Mouse (Mus musculus) granulocyte monocyte progenitor cell, adult 5-6 weeks (primary cell): ENCODE measurements around the gene Gm6217. TPM values are rescaled to one million over a fixed set of nuclear protein-coding genes. Genes with fewer than 3 reads are reported as not detected.
"Not testable (repeated sequence)": the region's sequence is repeated elsewhere in the genome, so short reads cannot be mapped to it uniquely, and the experiment has no call there.

Source experiments
- ATAC-seq: replicated peaks from 2 replicates; pipeline ENCODE4 v1.8.0; 2016; ENCODE audit warnings: mild to moderate bottlenecking, moderate TSS enrichment, inconsistent platforms; ENCODE audit not compliant: poor library complexity, severe bottlenecking
- total RNA-seq, 2 experiments: library from RNA; stranded (forward) in 1 of 2; stranded (reverse) in 1 of 2; fragments of 200-712, 200-1000 nt in 1 of 2; fragments of >200 nt in 1 of 2; fragmentation: Nextera tagmentation in 1 of 2; gene quantifications; 2 replicates each; pipeline ENCODE4 v1.2.3; 2014 to 2017

Gm6217 gene
- total RNA-seq (2014; fragmentation: Nextera tagmentation) (not detected in 2 replicates), total RNA-seq (2017) (not detected in 2 replicates)

DNA sequence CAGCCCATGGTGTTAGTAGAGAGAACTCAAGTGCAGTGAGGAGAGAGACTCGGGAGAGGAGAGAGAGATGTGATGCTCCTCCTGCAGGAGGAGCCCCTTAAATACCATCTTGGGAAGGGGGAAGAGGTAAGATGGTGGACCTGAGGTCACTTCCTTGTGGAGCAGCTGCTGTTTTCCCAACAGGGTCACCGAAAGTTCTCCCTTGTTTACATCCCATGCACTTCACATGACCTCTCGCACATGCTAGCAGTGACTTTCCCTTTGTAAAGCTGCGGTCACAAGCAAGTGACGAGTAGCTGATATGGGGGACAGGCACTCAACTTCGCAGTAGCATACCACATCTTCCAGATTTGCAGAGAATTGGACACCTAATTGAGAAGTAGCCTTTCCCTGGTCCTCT lies at the start of gene Gm6217:
Gene Gm6217 (minus strand): TSS at position 74 of the 400 bp plus-strand sequence.
- ATAC-seq: not testable (repeated sequence)

DNA sequence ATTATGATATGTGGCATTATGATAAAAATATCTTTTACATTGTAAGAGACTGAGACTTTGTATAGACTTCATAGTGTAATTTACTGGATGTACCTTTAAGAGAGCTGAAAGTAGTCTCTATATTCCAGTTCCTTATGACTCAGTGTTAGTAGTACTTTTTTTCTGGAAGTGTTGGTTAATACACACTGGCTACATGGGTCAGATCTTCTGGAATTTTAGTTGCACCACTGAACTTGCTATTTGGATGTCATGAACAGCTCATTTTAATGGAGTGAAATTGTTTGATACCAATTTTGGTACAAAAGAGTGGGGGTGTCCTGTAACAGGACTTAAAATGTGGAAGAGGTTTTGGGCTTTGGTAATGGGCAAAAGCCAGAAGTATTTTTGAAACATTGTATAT lies 46.6 kb upstream of the Gm6217 start:
- ATAC-seq: no peak

DNA sequence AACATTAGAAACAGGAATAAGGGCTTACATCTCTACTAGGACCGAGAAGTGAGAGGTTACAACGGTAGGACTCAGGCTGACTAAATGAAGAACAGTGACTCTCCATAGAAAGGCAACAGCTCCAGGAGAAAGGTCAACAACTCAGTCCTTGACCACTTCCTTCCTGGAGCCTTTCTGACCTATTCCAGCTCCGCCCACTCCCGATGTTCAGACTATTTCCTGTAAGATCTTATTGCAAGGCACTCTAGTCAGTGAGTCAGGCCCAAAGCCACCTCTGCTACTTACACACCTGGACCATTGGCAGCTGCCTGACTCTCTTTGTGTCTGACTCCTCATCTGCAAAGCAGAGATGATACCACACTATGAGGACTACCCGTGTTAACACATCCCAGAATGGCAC lies 44.6 kb upstream of the Gm6217 start:
- no peak for ATAC-seq

DNA sequence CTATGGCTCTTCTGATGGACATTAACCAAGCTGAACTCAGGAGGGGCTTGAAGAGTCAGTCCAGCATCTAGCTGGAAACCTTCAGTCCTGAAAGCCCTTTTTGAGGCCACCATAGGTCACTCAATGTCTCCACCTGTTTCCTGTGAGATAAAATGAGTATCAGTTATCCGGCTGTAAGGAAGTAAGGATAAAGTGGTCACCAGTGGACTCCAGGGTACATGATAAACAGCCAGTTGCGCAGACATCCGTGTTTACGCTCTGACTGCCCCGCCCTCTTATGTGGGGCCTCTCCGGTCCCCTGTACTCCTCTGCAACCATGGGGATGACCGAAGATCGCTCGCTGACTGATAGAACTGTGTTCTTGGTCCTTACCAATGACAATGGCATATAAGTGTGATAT lies 43.1 kb upstream of the Gm6217 start:
- ATAC-seq: no peak

DNA sequence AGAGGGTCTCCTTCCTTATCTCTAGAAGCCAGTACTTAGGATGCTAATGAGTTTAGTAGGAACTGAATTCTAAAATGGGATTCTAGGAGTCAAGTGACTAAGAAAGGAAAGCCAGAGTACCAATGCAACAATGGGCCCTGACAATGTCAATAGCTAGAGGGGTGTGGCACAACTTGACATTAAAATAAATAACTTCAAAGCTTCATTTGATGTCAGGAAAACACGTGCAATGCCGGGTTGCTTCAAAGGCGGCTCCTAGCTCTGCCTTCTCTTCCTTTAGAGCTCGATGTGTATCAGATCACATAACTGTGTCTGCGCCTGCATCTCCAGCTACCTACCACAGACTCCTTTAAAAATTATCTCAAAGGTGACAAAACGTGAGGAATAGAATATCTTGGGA lies 42.7 kb upstream of the Gm6217 start:
- ATAC-seq: no peak

DNA sequence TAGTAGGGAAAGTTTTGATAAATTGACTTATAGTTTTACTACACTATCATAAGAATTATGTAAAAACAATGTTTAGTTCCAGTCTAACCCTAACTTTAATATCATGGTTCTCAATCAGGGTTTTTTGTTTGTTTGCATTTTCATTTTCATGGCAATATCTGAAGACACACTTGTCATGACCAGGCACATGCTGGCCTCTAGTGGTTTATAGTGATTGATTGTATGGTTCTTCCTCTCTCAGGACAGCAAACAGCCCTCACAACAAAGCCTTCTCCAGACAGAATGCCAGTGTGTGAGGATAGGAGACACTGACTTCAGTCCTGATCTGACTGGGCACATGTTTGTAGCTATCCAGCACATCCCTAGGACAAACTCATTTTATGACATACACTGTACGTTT lies 42.0 kb upstream of the Gm6217 start:
- no peak for ATAC-seq

DNA sequence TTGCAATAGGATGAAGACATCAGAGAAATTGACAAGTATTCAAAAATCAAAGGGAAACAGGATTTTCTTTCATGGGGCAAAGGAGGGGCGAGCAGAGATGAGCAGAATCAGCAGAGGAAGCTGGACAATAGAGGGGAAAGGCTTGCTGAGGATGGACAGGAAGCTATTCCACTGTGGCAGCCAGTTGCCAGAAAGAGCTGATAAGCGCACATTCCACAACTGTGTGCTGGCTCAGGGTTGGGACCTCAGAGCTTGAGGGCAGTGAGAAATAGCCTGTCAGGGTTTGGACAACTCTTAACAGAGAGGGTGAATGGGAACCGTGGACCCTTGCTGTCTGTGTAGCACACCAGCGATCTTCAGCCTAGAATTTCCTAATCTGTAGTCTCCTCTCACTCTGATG lies 40.8 kb upstream of the Gm6217 start:
- no peak for ATAC-seq

DNA sequence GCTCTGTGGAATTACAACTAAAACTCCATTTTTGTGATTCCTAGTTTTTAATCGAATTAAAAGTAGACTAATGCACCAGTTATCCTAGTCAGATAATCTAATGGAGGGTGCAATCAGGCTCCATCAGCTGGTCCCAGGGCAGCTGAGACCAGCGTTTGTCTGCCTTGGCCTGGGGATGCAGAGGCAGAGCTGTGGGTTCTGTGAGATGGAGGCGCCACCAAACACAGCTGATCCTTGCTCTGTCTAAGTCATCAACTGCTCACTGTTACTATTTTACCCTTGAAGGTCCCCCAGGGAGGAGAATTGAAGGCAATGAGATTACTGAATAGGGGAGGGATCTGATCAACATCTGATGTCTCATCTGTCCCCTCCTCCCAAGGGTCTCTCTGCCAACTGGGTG lies 35.2 kb upstream of the Gm6217 start:
- ATAC-seq: no peak

DNA sequence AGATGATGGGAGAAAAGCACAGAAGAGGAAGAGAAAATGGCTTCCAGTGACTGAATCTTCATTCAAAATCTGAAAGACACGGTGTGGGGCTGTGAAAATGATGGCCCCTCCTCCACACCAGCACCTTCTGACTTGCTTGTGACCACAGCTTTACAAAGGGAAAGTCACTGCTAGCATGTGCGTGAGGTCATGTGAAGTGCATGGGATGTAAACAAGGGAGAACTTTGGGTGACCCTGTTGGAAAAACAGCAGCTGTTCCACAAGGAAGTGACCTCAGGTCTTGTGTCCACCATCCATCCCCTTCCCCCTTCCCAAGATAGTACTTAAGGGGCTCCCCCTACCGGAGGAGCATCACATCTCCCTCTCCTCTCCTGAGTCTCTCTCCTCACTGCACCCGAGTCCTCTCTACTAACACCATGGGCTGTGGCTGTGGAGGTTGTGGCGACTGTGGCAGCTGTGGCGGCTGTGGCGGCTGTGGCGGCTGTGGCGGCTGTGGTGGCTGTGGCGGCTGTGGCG lies 28.7 kb upstream of the Gm6217 start, which contains the start of gene Gm47955:
Gene Gm47955 (plus strand): TSS at position 417 of the 516 bp plus-strand sequence.
- no peak for ATAC-seq

DNA sequence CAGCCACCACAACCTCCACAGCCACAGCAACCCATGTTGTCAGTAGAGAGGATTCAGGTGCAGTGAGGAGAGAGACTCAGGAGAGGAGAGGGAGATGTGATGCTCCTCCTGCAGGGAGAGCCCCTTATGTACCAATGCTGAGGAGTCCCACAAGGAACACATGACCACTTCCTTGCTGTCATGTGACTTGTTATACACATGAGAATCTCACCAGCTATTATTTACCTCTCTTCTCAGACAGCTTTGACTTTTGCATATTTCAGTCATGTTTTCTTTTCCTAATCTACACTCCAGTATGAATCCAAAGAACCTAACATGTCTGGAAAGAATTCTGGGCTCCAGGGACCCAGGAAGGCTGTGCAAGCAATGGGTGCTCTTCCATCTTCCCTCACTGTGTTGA lies 24.7 kb upstream of the Gm6217 start, which contains the start of gene Gm7544:
Gene Gm7544 (minus strand): TSS at position 101 of the 400 bp plus-strand sequence.
- not testable (repeated sequence) for ATAC-seq

DNA sequence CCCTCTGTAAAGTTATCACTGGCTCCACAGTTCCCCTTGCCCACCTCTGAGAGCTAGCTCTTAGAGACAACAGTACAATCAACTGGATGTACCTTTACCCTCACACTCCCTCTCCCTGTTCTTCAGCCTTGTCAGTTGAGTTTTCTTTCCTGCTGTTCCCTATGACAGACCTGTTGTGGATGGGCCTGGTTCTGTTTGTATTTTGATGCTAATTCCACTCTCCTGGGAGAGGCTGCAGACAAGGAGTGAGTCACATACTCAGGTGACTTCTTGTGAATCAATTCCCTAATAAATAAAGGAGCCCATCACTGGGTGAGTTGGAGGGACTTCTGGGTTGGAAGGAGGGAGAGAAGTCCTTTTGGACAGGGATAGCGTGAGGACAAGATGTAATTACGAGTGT lies 17.4 kb upstream of the Gm6217 start:
- ATAC-seq: no peak

DNA sequence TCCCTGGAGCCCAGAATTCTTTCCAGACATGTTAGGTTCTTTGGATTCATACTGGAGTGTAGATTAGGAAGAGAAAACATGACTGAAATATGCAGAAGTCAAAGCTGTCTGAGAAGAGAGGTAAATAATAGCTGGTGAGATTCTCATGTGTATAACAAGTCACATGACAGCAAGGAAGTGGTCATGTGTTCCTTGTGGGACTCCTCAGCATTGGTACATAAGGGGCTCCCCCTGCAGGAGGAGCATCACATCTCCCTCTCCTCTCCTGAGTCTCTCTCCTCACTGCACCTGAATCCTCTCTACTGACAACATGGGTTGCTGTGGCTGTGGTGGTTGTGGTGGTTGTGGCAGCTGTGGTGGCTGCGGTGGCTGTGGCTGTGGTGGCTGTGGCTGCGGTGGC lies 14.8 kb upstream of the Gm6217 start:
- ATAC-seq: not testable (repeated sequence)

DNA sequence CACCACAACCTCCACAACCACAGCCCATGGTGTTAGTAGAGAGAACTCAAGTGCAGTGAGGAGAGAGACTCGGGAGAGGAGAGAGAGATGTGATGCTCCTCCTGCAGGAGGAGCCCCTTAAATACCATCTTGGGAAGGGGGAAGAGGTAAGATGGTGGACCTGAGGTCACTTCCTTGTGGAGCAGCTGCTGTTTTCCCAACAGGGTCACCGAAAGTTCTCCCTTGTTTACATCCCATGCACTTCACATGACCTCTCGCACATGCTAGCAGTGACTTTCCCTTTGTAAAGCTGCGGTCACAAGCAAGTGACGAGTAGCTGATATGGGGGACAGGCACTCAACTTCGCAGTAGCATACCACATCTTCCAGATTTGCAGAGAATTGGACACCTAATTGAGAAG lies 12.1 kb upstream of the Gm6217 start, which contains the start of gene A030003K21Rik:
Gene A030003K21Rik (minus strand): TSS at position 94 of the 400 bp plus-strand sequence.
- ATAC-seq: not testable (repeated sequence)

DNA sequence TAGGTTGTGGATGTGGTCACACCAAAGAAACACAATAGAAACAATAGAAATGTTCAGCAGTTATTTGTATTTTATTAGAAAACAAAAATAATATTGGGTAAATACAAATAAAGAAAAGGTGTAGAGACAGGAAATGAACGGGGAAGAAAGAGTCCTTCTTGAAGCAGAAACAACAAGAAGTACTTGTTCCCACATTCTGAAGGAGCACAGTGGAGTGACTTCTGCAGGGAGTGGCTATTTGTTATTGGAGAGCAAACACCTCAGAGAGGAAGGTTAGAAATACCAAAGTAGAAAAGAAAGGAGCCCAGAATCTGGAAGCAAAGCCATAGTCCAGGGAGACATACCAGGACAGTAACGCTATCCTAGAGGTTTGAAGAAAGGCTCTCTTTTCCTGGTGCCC lies 11.3 kb upstream of the Gm6217 start:
- ATAC-seq: not testable (repeated sequence)

DNA sequence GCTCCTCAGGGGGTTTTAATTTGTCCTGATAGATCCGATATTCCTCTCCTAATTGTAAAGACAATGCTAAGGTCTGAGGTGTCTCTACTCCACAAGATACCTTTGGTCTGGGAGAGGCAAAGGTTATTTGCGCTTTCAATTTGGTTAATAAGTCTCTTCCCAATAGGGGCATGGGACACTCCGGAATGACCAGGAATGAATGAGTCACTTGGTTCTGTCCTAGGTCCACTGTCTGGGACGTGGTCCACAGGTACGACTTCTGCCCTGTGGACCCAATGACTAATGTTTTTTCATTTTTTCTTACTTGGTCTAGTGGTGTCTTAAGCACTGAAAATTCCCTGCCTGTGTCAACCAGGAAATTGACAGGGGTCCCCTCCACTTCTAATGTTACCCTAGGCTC lies 7.5 kb upstream of the Gm6217 start:
- no peak for ATAC-seq

DNA sequence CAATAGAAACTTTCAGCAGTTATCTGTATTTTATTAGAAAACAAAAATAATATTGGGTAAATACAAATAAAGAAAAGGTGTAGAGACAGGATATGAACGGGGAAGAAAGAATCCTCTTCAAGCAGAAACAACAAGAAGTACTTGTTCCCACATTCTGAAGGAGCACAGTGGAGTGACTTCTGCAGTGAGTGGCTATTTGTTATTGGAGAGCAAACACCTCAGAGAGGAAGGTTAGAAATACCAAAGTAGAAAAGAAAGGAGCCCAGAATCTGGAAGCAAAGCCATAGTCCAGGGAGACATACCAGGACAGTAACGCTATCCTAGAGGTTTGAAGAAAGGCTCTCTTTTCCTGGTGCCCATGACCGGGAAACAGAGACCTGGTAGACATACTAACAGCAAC lies 641 bp downstream of the Gm6217 start:
- not testable (repeated sequence) for ATAC-seq

DNA sequence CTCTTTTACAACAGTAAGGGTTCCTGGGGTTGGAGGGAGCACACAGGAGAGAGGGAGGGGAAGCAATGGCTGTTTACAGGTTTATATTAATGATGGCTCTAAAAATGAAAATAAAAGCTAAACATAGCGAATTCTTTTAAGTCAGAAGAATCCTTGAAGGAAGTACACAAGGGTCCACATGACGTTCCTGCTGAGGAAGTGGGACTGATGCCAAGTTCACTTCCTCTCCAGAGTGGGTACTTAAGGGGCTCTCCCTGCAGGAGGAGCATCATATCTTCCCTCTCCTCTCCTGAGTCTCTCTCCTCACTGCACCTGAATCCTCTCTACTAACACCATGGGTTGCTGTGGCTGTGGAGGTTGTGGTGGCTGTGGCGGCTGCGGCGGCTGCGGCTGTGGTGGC lies 6.5 kb downstream of the Gm6217 start, which contains the start of gene A030014E15Rik:
Gene A030014E15Rik (plus strand): TSS at position 268 of the 400 bp plus-strand sequence.
- 0 out of 2 replicates have a peak, but pooled peaks have one; percentile 27 for ATAC-seq

DNA sequence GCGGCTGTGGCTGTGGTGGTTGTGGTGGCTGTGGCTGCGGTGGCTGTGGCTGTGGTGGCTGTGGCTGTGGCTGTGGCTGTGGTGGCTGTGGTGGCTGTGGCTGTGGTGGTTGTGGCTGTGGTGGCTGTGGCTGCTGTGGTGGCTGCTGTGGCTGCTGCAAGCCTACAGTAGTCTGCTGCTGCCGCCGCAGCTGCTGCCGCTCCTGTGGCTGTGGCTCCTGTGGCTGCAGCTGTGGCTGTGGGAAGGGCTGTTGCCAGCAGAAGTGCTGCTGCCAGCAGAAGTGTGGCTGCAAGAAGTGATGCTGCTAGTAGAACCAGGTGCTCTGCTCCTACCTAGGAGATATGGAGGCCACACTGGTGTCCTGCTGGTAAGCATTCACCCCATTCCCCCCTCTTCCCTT lies 17.8 kb downstream of the Gm6217 start:
- ATAC-seq: peak; percentile 22; the same call in 1 of the 2 replicates

DNA sequence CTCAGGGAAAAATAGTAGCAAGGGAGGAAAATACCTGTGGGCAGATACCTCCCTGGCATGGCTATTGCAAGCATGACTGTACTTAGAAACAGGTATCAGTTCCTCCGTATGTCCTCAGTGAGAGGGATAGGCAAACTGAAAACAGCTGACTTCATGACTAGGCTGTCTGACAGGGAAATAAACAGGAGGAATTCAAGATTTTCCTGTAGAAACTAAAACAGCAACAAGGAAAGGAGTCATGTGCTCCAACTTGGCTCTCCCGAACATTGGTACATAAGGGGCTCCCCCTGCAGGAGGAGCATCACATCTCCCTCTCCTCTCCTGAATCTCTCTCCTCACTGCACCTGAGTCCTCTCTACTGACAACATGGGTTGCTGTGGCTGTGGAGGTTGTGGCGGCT lies 18.2 kb downstream of the Gm6217 start, which contains the start of gene A030005L19Rik:
Gene A030005L19Rik (plus strand): TSS at position 301 of the 400 bp plus-strand sequence.
- ATAC-seq: no peak

DNA sequence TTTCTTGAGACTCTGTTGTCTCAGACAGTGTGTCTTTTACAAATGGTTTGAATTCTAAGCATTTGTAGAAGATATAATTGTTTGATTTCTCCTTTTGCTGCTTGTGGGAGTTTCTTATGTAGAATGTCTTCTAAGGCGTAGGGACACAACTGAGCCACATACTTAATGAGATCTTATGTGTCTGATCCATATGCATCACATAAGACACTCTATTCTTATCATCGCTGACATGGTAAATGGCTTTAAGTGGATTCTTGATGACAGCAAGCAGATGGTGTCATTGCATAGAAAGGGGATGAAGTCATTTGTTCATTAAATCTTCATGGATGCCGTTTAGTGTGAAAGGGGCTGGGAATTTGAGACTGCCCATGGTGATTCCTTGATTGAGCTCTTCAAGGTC lies 25.3 kb downstream of the Gm6217 start:
- ATAC-seq: no peak

DNA sequence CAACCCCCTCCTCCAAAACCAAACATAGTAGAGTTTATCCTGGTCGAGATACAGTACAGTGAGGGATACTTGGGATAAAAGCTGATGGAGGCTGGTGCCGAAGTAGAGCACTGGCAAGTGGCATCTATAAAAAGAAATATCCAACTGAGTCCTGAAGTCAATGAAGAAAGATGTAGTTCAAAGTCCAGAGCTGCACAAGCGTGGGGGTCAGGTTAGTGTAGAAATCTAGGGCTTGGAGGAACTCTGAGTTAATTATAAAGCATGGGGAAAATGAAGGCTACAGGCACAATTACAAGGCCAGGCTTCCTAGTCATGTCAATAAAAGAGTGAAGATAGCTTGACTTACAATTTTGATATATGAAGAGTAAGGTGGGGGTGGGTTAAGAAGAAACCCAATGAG lies 30.0 kb downstream of the Gm6217 start:
- ATAC-seq: no peak

DNA sequence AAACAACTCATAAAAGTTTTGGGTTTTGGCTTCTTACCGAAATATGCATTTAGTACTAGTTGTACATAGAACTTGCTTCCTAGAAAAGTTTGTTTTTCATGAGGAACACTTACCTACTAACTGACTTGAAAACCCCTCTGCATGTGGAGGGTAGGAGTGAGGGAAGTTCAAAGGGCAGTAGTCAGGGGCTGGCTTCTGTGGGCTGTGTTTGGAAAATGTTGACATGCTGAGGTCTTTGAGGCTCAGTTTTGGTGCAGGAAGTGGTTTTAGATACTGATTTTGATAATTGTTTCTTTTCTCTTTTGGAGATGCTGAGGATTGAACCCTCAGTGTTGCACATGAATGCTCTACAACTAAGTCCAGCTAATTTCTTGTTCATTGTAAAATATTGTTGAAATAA lies 30.6 kb downstream of the Gm6217 start:
- ATAC-seq: no peak
